Mouse (Mus musculus) small intestine, adult 2 months (tissue): ENCODE results near the gene Fezf2. TPM values are rescaled to one million over a fixed set of nuclear protein-coding genes. Genes with fewer than 3 reads are reported as not detected.

Experiments used
- H3K27ac ChIP-seq: fragments of 200-500 bp; 2 replicates; pipeline ENCODE4 v1.5.1; 2012; ENCODE audit warnings: low read depth, low read length, control low read depth, inconsistent platforms; ENCODE audit not compliant: insufficient read depth
- H3K27me3 ChIP-seq: fragments of 200-500 bp; 2 replicates; pipeline ENCODE4 v1.6.1; 2012; ENCODE audit warnings: mild to moderate bottlenecking, moderate library complexity, low read length, inconsistent platforms; ENCODE audit not compliant: control insufficient read depth, insufficient read depth
- H3K36me3 ChIP-seq: fragments of 200-500 bp; 2 replicates; pipeline ENCODE4 v1.6.1; 2012; ENCODE audit warnings: mild to moderate bottlenecking, low read length, control low read depth, inconsistent platforms; ENCODE audit not compliant: control insufficient read depth, insufficient read depth
- H3K4me1 ChIP-seq: fragments of 200-500 bp; 2 replicates; pipeline ENCODE4 v1.6.1; 2012; ENCODE audit warnings: low read length, inconsistent platforms, mixed read lengths; ENCODE audit not compliant: control insufficient read depth, insufficient read depth, insufficient read length
- H3K4me3 ChIP-seq: fragments of 200-500 bp; 2 replicates; pipeline ENCODE4 v1.5.1; 2012; ENCODE audit warnings: low read depth, mild to moderate bottlenecking, control low read depth, inconsistent platforms, low read length, moderate library complexity
- CTCF ChIP-seq: fragments of 200-500 bp; IDR thresholded peaks from 2 replicates; pipeline ENCODE4 v1.5.1; 2012; ENCODE audit warnings: low read depth, mild to moderate bottlenecking, control low read depth, inconsistent platforms, low read length, moderate library complexity, mixed read lengths; ENCODE audit not compliant: insufficient replicate concordance, insufficient read length; ENCODE audit errors: extremely low read depth
- POLR2A ChIP-seq: fragments of 200-500 bp; IDR thresholded peaks from 2 replicates; pipeline ENCODE4 v1.6.1; 2012; ENCODE audit warnings: low read depth, mild to moderate bottlenecking, control low read depth, inconsistent platforms, low read length, moderate library complexity
- whole genome bisulfite sequencing: fragments of 180-500 bp; shearing (Covaris S2); methylation state at CpG from one replicate; pipeline ENCODE4 v1.1.7; 2018; 5-methylcytosine and 5-hydroxymethylcytosine counted together
- polyA plus RNA-seq: library from polyadenylated mRNA; depleted of rRNA; stranded (reverse); fragments of >200 nt; gene quantifications from 2 replicates; pipeline ENCODE4 v1.2.3, GENCODE M21; 2012

Fezf2 gene
- polyA plus RNA-seq, 1 experiment, result not detected

DNA sequence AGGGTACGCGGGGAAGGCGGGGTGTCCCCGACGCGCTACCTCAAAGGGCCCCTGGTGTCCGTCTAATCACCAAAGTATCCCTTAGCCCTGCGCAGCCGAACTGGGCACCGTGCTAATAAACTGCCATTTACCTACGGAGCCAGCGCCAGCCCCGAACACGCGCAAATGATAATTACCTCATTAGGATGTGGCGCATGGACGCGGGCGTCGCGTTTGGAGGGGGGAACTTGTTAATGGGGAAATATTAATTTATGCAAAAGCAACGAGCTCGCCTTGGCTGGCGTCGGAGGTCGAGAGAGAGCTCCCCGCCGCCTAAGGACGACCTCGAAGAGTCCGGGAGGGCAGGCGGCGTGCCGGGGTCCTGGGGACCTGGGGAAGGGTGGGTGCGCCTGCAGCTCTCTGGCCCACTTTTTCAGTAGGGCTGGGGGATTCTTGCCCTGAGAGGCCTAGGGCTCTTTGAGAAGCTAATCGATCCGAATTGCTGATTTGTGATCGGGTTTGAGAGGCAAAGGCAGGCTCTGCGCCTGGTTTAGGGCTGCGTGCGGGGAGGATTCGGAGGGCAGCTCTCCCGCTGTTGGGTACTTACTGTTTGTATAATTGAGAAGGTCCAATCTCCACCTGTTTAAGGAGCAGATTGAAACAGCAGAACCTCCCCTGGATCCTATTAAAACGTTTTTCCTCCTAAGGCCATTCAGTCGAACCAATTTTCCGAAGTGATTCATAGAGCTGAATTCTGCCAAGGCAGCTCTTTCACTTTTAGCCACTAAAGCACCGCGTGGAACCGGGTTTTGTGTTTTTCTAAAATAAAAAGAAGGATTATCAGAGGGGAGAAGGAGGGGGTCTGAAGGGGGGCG, 1.8 kb downstream of the Fezf2 start:
- Histone ChIP-seq H3K36me3 (no peaks in the 10 kb centered on the region), H3K27ac (no peak overlapping the region), H3K27me3 (peaks cover 74% of the 10 kb centered on the region), H3K4me1 (0 out of 2 replicates have a peak, but pooled peaks cover 2% of the 10 kb centered on the region), H3K4me3 (no peak overlapping the region)
- TF ChIP-seq CTCF, result no peak
- no peak for TF ChIP-seq POLR2A
- WGBS, result 3% methylated on average over 50 of the region's 50 CpGs

DNA sequence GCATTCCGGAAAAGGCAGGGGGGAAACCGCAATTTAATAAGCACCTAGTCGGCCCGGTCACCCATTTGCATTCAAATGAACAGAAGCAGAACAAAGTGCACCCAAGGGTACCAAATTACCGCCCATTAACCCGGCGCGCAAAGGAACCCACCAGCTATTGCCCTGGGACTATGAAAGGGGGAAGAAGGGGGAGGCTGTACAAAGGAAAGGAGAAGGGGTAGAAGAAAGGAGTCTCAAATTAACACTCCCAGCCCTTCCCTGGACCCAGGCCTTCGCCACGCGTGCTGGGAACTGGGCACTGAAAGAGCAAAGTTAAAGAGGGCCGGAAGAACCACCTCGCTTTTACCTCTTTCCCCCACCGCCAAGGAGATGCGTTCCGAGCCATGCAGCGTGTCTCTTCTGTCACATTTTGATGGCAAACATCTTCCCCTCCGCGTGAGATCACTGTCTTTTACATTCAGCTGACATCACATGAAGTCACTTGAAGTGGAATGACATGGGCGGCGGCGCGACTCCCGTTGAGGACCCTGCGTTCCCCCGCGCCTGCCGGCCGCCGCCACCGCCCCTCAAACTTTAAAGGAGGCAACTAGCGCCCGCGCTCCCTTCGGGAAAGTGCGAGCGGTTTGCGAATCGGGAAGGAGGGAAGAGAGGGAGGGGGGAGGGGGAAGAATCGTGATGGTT, 2.6 kb downstream of the Fezf2 start:
- Histone ChIP-seq H3K4me1 (0 out of 2 replicates have a peak, but pooled peaks cover 2% of the 10 kb centered on the region), H3K4me3 (no peak overlapping the region), H3K27me3 (peaks cover 78% of the 10 kb centered on the region), H3K36me3 (no peaks in the 10 kb centered on the region), H3K27ac (no peak overlapping the region)
- TF ChIP-seq CTCF, result no peak
- no peak for TF ChIP-seq POLR2A
- 3% methylated on average over 40 of the region's 40 CpGs for WGBS

DNA sequence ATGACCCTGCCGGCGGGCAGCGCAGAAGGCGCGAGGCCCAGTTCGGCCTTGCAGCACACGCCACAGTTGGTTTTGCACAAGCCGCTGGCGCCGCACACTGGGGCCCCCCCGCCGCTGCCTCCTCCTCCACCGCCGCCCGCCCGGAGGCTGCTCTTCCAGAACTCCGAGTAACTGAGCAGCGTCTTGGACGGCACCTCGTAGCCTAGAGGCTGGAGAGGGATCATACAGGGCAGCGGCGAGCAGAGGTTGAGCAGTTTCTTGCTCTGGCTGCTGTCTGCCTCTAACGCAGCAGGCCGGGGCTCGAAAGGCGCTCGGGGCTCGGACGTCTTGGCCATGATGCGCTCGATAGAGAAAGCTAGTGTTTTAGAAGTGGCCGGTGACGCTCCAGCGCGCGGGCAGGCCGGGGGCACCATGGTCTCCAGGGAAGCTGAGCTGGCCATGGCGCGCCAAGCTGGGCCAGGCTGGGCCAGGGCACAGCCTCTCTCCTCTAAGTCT, 3.2 kb downstream of the Fezf2 start:
- Histone ChIP-seq H3K4me3 (no peak overlapping the region), H3K4me1 (0 out of 2 replicates have a peak, but pooled peaks cover 2% of the 10 kb centered on the region), H3K27me3 (peaks cover 79% of the 10 kb centered on the region), H3K36me3 (no peaks in the 10 kb centered on the region), H3K27ac (no peak overlapping the region)
- TF ChIP-seq POLR2A, result no peak
- no peak for TF ChIP-seq CTCF
- WGBS, result 2% methylated on average over 39 of the region's 39 CpGs

DNA sequence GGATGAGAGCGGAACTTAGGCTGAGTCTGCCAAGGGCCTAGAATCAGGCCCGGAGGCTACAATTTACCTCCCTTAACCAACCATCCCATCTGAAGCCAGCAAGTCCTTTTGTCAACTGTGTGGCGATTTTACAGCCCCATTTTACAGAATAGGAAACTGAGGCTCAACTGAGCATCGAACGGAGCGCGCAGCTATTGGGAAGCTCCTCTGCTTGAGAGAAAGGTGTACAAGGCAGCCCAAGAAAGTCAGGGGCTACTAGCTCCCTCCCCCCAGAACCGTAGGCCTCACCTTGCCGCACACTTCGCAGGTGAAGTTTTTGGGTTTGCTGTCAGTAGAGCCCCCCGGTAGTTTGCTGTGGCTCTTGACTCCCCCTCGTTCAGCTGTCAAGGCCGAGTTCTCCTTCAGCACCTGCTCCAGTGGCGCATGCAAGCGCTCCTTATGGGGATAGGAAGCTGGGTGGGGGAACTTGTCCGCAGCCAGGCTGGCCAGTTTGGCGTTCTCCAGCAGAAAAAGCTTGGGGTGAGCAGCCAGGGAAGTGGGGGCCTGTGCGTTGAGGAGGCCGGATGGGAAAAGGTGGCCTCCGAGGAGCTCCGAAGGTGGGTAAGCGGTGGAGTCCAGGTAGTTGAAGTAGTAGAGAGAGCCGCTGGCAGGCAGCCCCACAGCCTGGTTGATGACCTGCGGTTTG, 3.8 kb downstream of the Fezf2 start:
- Histone ChIP-seq H3K27me3 (peaks cover 76% of the 10 kb centered on the region), H3K4me1 (0 out of 2 replicates have a peak, but pooled peaks cover 2% of the 10 kb centered on the region), H3K36me3 (no peaks in the 10 kb centered on the region), H3K27ac (no peak overlapping the region), H3K4me3 (no peak overlapping the region)
- no peak for TF ChIP-seq POLR2A
- TF ChIP-seq CTCF, result no peak
- 8% methylated on average over 24 of the region's 24 CpGs for WGBS

DNA sequence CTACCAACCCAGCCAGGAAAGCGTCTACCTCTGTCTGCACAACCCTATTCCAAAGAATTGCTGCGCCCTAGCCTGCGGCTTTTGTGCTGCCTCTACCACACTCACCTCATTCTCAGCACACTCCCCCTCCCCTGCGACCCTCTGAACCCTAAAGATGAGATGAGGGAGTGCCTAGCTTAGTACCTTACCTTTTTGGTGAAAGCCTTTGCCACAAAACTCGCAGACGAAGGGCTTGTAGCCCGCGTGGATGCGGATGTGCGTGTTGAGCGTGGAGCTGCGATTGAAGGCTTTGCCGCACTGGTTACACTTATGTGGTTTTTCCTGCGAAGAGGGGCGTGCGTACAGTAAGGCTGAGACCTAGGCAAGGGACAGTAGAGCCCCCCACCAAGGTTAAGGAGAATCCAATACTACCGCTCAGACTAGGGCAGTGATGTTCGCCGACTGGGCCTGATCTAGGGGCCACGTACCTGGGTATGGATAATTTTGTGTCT, 4.5 kb downstream of the Fezf2 start:
- TF ChIP-seq POLR2A (no peak), CTCF (no peak)
- Histone ChIP-seq H3K27me3 (peaks cover 75% of the 10 kb centered on the region), H3K36me3 (no peaks in the 10 kb centered on the region), H3K4me3 (no peak overlapping the region), H3K27ac (no peak overlapping the region), H3K4me1 (0 out of 2 replicates have a peak, but pooled peaks cover 2% of the 10 kb centered on the region)
- 7% methylated on average over 20 of the region's 20 CpGs for WGBS

DNA sequence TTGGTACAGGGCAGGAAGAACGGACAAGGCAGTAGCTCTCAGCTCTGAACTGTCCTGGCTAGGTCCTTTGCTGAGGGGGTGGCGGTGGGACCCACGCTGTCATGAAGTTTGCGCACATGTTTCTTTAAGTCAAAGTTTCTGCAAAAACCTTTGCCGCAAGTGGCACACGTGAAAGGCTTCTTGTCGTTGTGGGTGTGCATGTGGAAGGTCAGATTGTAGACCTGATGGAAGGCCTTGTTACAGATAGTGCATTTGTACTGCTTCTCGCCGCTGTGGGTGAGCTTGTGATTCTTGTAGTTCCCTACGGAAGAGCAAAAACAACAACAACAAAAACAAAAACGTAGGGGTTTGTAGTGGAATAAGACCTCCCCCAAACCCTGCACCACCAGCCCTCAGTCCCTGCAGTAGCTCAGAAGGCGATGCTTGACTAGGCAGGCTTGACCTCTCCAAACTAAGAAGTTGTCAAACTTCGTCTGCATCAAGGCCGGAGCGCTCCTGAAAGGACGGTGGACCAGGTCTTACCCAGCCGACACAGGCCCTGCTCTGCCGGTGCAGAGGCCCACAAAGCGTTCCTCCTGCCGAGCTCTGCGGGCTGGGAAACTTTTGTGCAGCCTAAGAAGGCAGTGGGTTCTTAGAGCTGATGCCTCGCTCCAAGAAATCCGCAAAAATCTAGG, 5.4 kb downstream of the Fezf2 start:
- TF ChIP-seq CTCF, result no peak
- TF ChIP-seq POLR2A, result no peak
- H3K4me3 ChIP-seq, result no peak overlapping the region
- no peak overlapping the region for H3K27ac ChIP-seq
- 0 out of 2 replicates have a peak, but pooled peaks cover 2% of the 10 kb centered on the region for H3K4me1 ChIP-seq
- H3K36me3 ChIP-seq, result no peaks in the 10 kb centered on the region
- 8% methylated on average over 23 of the region's 23 CpGs for WGBS
- peaks cover 78% of the 10 kb centered on the region for H3K27me3 ChIP-seq
